Mouse (Mus musculus) CH12.LX (cell line): ENCODE data around the gene Acaca. TPM values are rescaled to one million over a fixed set of nuclear protein-coding genes. Genes with fewer than 3 reads are reported as not detected.

Source experiments
- DNase-seq: peaks from one replicate; pipeline ENCODE4 v3.0.0-alpha.2; 2013; ENCODE audit errors: extremely low read depth
- H3K27ac ChIP-seq: 2 replicates; pipeline ENCODE4 v1.5.1; 2012; ENCODE audit warnings: low read depth, mild to moderate bottlenecking, control low read depth, moderate library complexity; ENCODE audit not compliant: insufficient read depth
- H3K27me3 ChIP-seq: replicated peaks from 2 replicates; pipeline ENCODE3; 2012; ENCODE audit warnings: inconsistent platforms
- H3K36me3 ChIP-seq, 2 experiments: replicated peaks in 1 of 2; 2 replicates each; pipeline versions ENCODE3 to v1.6.1; 2012; ENCODE audit warnings: inconsistent platforms in 1 of 2, low read length in 1 of 2, mild to moderate bottlenecking in 1 of 2, mixed read lengths in 1 of 2, moderate library complexity in 1 of 2; ENCODE audit not compliant: control insufficient read depth in 1 of 2, insufficient read depth in 1 of 2
- H3K4me1 ChIP-seq, 2 experiments: 2 replicates each; pipeline ENCODE4 v1.6.1; 2012; ENCODE audit warnings: inconsistent platforms in 1 of 2, moderate library complexity in 1 of 2; ENCODE audit not compliant: insufficient read depth in 2 of 2, control insufficient read depth in 1 of 2
- H3K4me2 ChIP-seq: 2 replicates; pipeline ENCODE4 v1.6.1; 2012; ENCODE audit warnings: low read depth, mild to moderate bottlenecking, control low read depth; ENCODE audit not compliant: poor library complexity, insufficient read depth, severe bottlenecking
- H3K4me3 ChIP-seq, 3 experiments: fragments of 150-350 bp in 1 of 3; sonication (generic) in 1 of 3; replicated peaks in 1 of 3; 2 replicates each; pipeline versions ENCODE3 to v1.5.1; 2011 to 2012; ENCODE audit warnings: low read depth in 2 of 3, low read length in 2 of 3, mild to moderate bottlenecking in 2 of 3, moderate library complexity in 2 of 3, control low read depth in 1 of 3, improper control_type of control experiment in 1 of 3, inconsistent platforms in 1 of 3, mixed read lengths in 1 of 3; ENCODE audit not compliant: poor library complexity in 1 of 3
- H3K79me2 ChIP-seq: replicated peaks from 2 replicates; pipeline ENCODE4 v1.6.1; 2012; ENCODE audit warnings: mild to moderate bottlenecking, moderate library complexity; ENCODE audit not compliant: control insufficient read depth, poor library complexity, insufficient read depth, severe bottlenecking; ENCODE audit errors: extremely low read depth
- H3K9ac ChIP-seq: 2 replicates; pipeline ENCODE4 v1.6.1; 2012; ENCODE audit warnings: low read depth, mild to moderate bottlenecking, control low read depth, moderate library complexity; ENCODE audit not compliant: insufficient read depth
- H3K9me3 ChIP-seq: replicated peaks from 2 replicates; pipeline ENCODE3; 2012; ENCODE audit warnings: low read length, inconsistent platforms, mixed read lengths
- BHLHE40 ChIP-seq: IDR thresholded peaks from 2 replicates; pipeline ENCODE4 v1.6.1; 2011; ENCODE audit warnings: mild to moderate bottlenecking, low read depth, low read length, improper control_type of control experiment
- CHD2 ChIP-seq: IDR thresholded peaks from 2 replicates; pipeline ENCODE4 v1.6.1; 2011; ENCODE audit warnings: low read length, improper control_type of control experiment
- CTCF ChIP-seq, 2 experiments: IDR thresholded peaks in 1 of 2; conservative IDR thresholded peaks in 1 of 2; 2 replicates each; pipeline ENCODE4 v1.5.1; 2011 to 2012; ENCODE audit warnings: low read depth in 2 of 2, low read length in 2 of 2, improper control_type of control experiment in 1 of 2, inconsistent platforms in 1 of 2, mild to moderate bottlenecking in 1 of 2, moderate library complexity in 1 of 2
- ELF1 ChIP-seq: IDR thresholded peaks from 2 replicates; pipeline ENCODE4 v1.6.1; 2014; ENCODE audit warnings: low read depth, mild to moderate bottlenecking, inconsistent platforms, low read length, improper control_type of control experiment
- ETS1 ChIP-seq: conservative IDR thresholded peaks from 2 replicates; pipeline ENCODE4 v1.6.1; 2012; ENCODE audit warnings: low read depth, mild to moderate bottlenecking, inconsistent platforms, low read length, improper control_type of control experiment, moderate library complexity
- GABPA ChIP-seq: IDR thresholded peaks from 2 replicates; pipeline ENCODE4 v1.6.1; 2012; ENCODE audit warnings: low read depth, low read length, improper control_type of control experiment, inconsistent platforms; ENCODE audit not compliant: insufficient replicate concordance
- JUND ChIP-seq: conservative IDR thresholded peaks from 2 replicates; pipeline ENCODE4 v1.6.1; 2011; ENCODE audit warnings: low read depth, low read length, improper control_type of control experiment
- KAT2A ChIP-seq: IDR thresholded peaks from 2 replicates; pipeline ENCODE4 v1.6.1; 2012; ENCODE audit warnings: low read length, improper control_type of control experiment, inconsistent platforms; ENCODE audit not compliant: insufficient replicate concordance
- MAFK ChIP-seq: IDR thresholded peaks from 2 replicates; pipeline ENCODE4 v1.6.1; 2011; ENCODE audit warnings: low read length, improper control_type of control experiment; ENCODE audit not compliant: insufficient replicate concordance
- MAX ChIP-seq: IDR thresholded peaks from 2 replicates; pipeline ENCODE4 v1.6.1; 2011; ENCODE audit warnings: low read length, improper control_type of control experiment
- MAZ ChIP-seq: IDR thresholded peaks from 2 replicates; pipeline ENCODE4 v1.6.1; 2012; ENCODE audit warnings: low read depth, mild to moderate bottlenecking, inconsistent platforms, low read length, improper control_type of control experiment, moderate library complexity
- MEF2A ChIP-seq: IDR thresholded peaks from 2 replicates; pipeline ENCODE4 v1.6.1; 2014; ENCODE audit warnings: low read depth, mild to moderate bottlenecking, inconsistent platforms, low read length, improper control_type of control experiment, borderline replicate concordance
- MXI1 ChIP-seq: IDR thresholded peaks from 2 replicates; pipeline ENCODE4 v1.6.1; 2011; ENCODE audit warnings: mild to moderate bottlenecking, low read depth, low read length, improper control_type of control experiment
- MYC ChIP-seq: IDR thresholded peaks from 2 replicates; pipeline ENCODE4 v1.6.1; 2011; ENCODE audit warnings: low read depth, mild to moderate bottlenecking, improper control_type of control experiment, low read length
- NELFE ChIP-seq: IDR thresholded peaks from 2 replicates; pipeline ENCODE4 v1.6.1; 2011; ENCODE audit warnings: low read depth, low read length, improper control_type of control experiment
- PAX5 ChIP-seq: IDR thresholded peaks from 2 replicates; pipeline ENCODE4 v1.6.1; 2012; ENCODE audit warnings: low read length, inconsistent platforms, mixed read lengths
- POLR2A ChIP-seq: IDR thresholded peaks from 2 replicates; pipeline ENCODE4 v1.6.1; 2011; ENCODE audit warnings: low read depth, mild to moderate bottlenecking, improper control_type of control experiment, low read length
- POLR2AphosphoS2 ChIP-seq: IDR thresholded peaks from 2 replicates; pipeline ENCODE4 v1.6.1; 2011; ENCODE audit warnings: low read depth, low read length, improper control_type of control experiment
- RAD21 ChIP-seq: IDR thresholded peaks from 2 replicates; pipeline ENCODE4 v1.6.1; 2011; ENCODE audit warnings: low read depth, mild to moderate bottlenecking, low read length, improper control_type of control experiment, moderate library complexity
- SIN3A ChIP-seq: IDR thresholded peaks from 2 replicates; pipeline ENCODE4 v1.6.1; 2012; ENCODE audit warnings: low read length, improper control_type of control experiment, inconsistent platforms
- SMC3 ChIP-seq: IDR thresholded peaks from 2 replicates; pipeline ENCODE4 v1.6.1; 2011; ENCODE audit warnings: low read depth, low read length, improper control_type of control experiment
- TBP ChIP-seq: conservative IDR thresholded peaks from 2 replicates; pipeline ENCODE4 v1.6.1; 2011; ENCODE audit warnings: low read depth, low read length, improper control_type of control experiment
- TCF12 ChIP-seq: IDR thresholded peaks from 2 replicates; pipeline ENCODE4 v1.6.1; 2014; ENCODE audit warnings: low read depth, mild to moderate bottlenecking, inconsistent platforms, low read length, improper control_type of control experiment
- UBTF ChIP-seq: IDR thresholded peaks from 2 replicates; pipeline ENCODE4 v1.6.1; 2012; ENCODE audit warnings: low read depth, mild to moderate bottlenecking, inconsistent platforms, low read length, improper control_type of control experiment, moderate library complexity
- ZC3H11A ChIP-seq: IDR thresholded peaks from 2 replicates; pipeline ENCODE4 v1.6.1; 2012; ENCODE audit warnings: low read depth, mild to moderate bottlenecking, inconsistent platforms, low read length, improper control_type of control experiment
- ZKSCAN1 ChIP-seq: IDR thresholded peaks from 2 replicates; pipeline ENCODE4 v1.6.1; 2012; ENCODE audit warnings: low read depth, inconsistent platforms, low read length, improper control_type of control experiment, borderline replicate concordance
- ZMIZ1 ChIP-seq: IDR thresholded peaks from 2 replicates; pipeline ENCODE4 v1.6.1; 2012; ENCODE audit warnings: low read depth, mild to moderate bottlenecking, inconsistent platforms, low read length, improper control_type of control experiment
- ZNF384 ChIP-seq: IDR thresholded peaks from 2 replicates; pipeline ENCODE4 v1.6.1; 2012; ENCODE audit warnings: low read depth, low read length, improper control_type of control experiment, inconsistent platforms
- dilution Hi-C: fragments of 300-500 bp; cut with MboI; formaldehyde crosslinking; loops from 2 replicates; pipeline ENCODE4 v1.14.3; 2020; ENCODE audit warnings: low sequenced_read_pairs; ENCODE audit not compliant: extremely low pct_unique_long_range_greater_than_20kb, extremely low pct_ligation_motif_present
- in situ Hi-C: fragments of 300-500 bp; cut with MboI; formaldehyde crosslinking; loops from 3 replicates; pipeline ENCODE4 v1.14.3; 2019; ENCODE audit warnings: low sequenced_read_pairs, low pct_ligation_motif_present, low pct_unique_long_range_greater_than_20kb, mixed read lengths
- polyA plus RNA-seq: library from polyadenylated mRNA; unstranded; fragments of >175 nt; gene quantifications from 2 replicates; pipeline ENCODE4 v1.2.1, GENCODE M21; 2012; ENCODE audit warnings: low read depth; ENCODE audit not compliant: insufficient read length
- total RNA-seq, 2 experiments: library from RNA; depleted of rRNA; stranded (reverse); fragments of 300-350 nt in 1 of 2; fragments of >200 nt in 1 of 2; gene quantifications; 2 replicates each; pipeline ENCODE4 v1.2.3; 2012 to 2014

Gene Acaca
- total and polyA plus RNA-seq, 3 experiments = 36.9 to 62.6 (median 61.7) TPM

- Histone ChIP-seq H3K4me1 (peaks cover 2 to 13% of the 10 kb centered on the region in 2 experiments; a peak in 3 of 4 replicates), H3K27me3 (no peaks in the 10 kb centered on the region), H3K4me3 (no peak overlapping the region), H3K9me3 (no peaks in the 10 kb centered on the region), H3K79me2 (peaks cover 7% of the 10 kb centered on the region), H3K4me2 (no peak overlapping the region), H3K27ac (no peak overlapping the region), H3K36me3 (peaks cover 3 to 52% of the 10 kb centered on the region in 2 experiments), H3K9ac (no peak overlapping the region)
- in situ Hi-C loops (no loop called here), dilution Hi-C loops (no loop called here)
- no peak for TF ChIP-seq CTCF (conservative IDR thresholded peaks at IDR 0.05 in 1 of 2, IDR thresholded peaks at IDR 0.05 in 1 of 2; ENCODE audit: low read depth in 2 of 2, low read length in 2 of 2)
- no peak for TF ChIP-seq ZKSCAN1
- no peak for TF ChIP-seq SIN3A
- no peak for TF ChIP-seq MAZ
- no peak for TF ChIP-seq RAD21
- TF ChIP-seq ZMIZ1 = no peak
- TF ChIP-seq NELFE = no peak
- TF ChIP-seq BHLHE40 = no peak
- no peak for TF ChIP-seq MAX
- TF ChIP-seq GABPA = no peak
- no peak for TF ChIP-seq PAX5
- TF ChIP-seq UBTF = no peak
- no peak for TF ChIP-seq POLR2A
- no peak for TF ChIP-seq MYC
- no peak for TF ChIP-seq TBP
- TF ChIP-seq KAT2A = no peak
- TF ChIP-seq JUND = no peak
- TF ChIP-seq ZNF384 = no peak
- no peak for TF ChIP-seq SMC3
- no peak for TF ChIP-seq MAFK
- no peak for DNase-seq
Observed at GRCm38 (mm10) chr11:84210876-84211275, 81.4 kb downstream of the Acaca start.

DNA sequence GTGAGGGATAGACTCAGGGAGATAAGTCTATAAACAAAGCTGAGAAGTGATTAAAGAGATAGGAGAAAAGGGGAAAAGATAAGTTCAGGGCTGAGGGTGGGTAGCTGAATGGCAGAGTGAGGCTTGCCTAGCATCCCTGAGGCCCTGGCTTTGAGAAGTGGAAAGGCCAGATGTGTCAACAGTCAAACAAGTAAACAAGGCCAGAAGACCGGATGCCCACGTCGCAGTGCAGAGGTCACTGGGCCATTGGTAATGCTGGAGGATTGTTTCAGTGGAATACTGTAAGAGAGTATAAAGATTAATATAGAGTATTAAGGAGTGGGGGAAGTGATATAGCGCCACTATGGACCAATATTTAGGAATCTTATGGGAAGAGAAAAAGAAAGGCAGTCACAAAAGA lies 89.5 kb downstream of the Acaca start:
- Histone ChIP-seq H3K9me3 (no peaks in the 10 kb centered on the region), H3K27me3 (no peaks in the 10 kb centered on the region), H3K36me3 (peaks cover 14 to 68% of the 10 kb centered on the region in 2 experiments), H3K4me1 (no peaks in the 10 kb centered on the region), H3K4me3 (no peak overlapping the region), H3K9ac (no peak overlapping the region), H3K27ac (no peak overlapping the region), H3K79me2 (no peaks in the 10 kb centered on the region), H3K4me2 (no peak overlapping the region)
- no peak for DNase-seq
- dilution Hi-C loops (no loop called here), in situ Hi-C loops (no loop called here)
- TF ChIP-seq TCF12 = no peak
- TF ChIP-seq JUND = no peak
- TF ChIP-seq ZKSCAN1 = no peak
- no peak for TF ChIP-seq NELFE
- TF ChIP-seq ETS1 = no peak
- TF ChIP-seq GABPA = no peak
- TF ChIP-seq MAZ = no peak
- no peak for TF ChIP-seq SIN3A
- no peak for TF ChIP-seq KAT2A
- no peak for TF ChIP-seq CHD2
- TF ChIP-seq ELF1 = no peak
- TF ChIP-seq CTCF (conservative IDR thresholded peaks at IDR 0.05 in 1 of 2, IDR thresholded peaks at IDR 0.05 in 1 of 2; ENCODE audit: low read depth in 2 of 2, low read length in 2 of 2) = no peak
- TF ChIP-seq MEF2A = no peak
- TF ChIP-seq MYC = no peak
- TF ChIP-seq UBTF = no peak
- no peak for TF ChIP-seq MAFK
- TF ChIP-seq POLR2AphosphoS2 = no peak
- no peak for TF ChIP-seq ZC3H11A
- no peak for TF ChIP-seq MXI1
